Mouse (Mus musculus) liver, embryonic 11.5 days (tissue): Measurements from ENCODE around the gene Klhl32. TPM values are rescaled to one million over a fixed set of nuclear protein-coding genes. Genes with fewer than 3 reads are reported as not detected.
A peak's percentile ranks its signal among the peaks of the same experiment; 100 is the strongest.
"Not testable (repeated sequence)": the region's sequence is repeated elsewhere in the genome, so short reads cannot be mapped to it uniquely, and the experiment has no call there.

Source experiments
- ATAC-seq: fragments of 200-750 bp; cut with Nextera tagmentation; replicated peaks from 2 replicates; pipeline ENCODE4 v1.8.0; 2017; ENCODE audit warnings: moderate number of reproducible peaks, mild to moderate bottlenecking, moderate TSS enrichment, moderate library complexity; ENCODE audit not compliant: low FRiP score
- DNase-seq: peaks from one replicate; pipeline ENCODE4 v3.0.0-alpha.2; 2017; ENCODE audit warnings: low spot score
- H3K27ac ChIP-seq: fragments of 300-500 bp; sonication (generic); 2 replicates; pipeline ENCODE4 v1.5.1; 2014; ENCODE audit warnings: mild to moderate bottlenecking, low read depth, low read length, control low read depth
- H3K27me3 ChIP-seq: fragments of 300-500 bp; sonication (generic); replicated peaks from 2 replicates; pipeline ENCODE4 v1.6.1; 2014; ENCODE audit warnings: low read length, mixed read lengths; ENCODE audit not compliant: control insufficient read depth, insufficient read depth
- H3K36me3 ChIP-seq: fragments of 300-500 bp; sonication (generic); 2 replicates; pipeline ENCODE4 v1.6.1; 2014; ENCODE audit warnings: mild to moderate bottlenecking, low read length, moderate library complexity, mixed read lengths; ENCODE audit not compliant: control insufficient read depth, insufficient read depth
- H3K4me1 ChIP-seq: fragments of 300-500 bp; sonication (generic); replicated peaks from 2 replicates; pipeline ENCODE4 v1.6.1; 2014; ENCODE audit warnings: low read length, mixed read lengths; ENCODE audit not compliant: control insufficient read depth, insufficient read depth
- H3K4me2 ChIP-seq: fragments of 300-500 bp; sonication (generic); 2 replicates; pipeline ENCODE4 v1.6.1; 2014; ENCODE audit warnings: mild to moderate bottlenecking, control low read depth, moderate library complexity
- H3K4me3 ChIP-seq: fragments of 300-500 bp; sonication (generic); 2 replicates; pipeline ENCODE4 v1.5.1; 2014; ENCODE audit warnings: low read depth, low read length, control low read depth
- H3K9ac ChIP-seq: fragments of 300-500 bp; sonication (generic); 2 replicates; pipeline ENCODE4 v1.6.1; 2014; ENCODE audit warnings: low read depth, low read length, control low read depth
- H3K9me3 ChIP-seq: fragments of 300-500 bp; sonication (generic); 2 replicates; pipeline ENCODE4 v1.6.1; 2016; ENCODE audit warnings: low read length, inconsistent platforms, mixed read lengths; ENCODE audit not compliant: control insufficient read depth
- WGBS: fragments of 180-500 bp; shearing (Covaris S2); extraction: QIAGEN DNeasy Blood & Tissue Kit; methylation state at CpG from one replicate; pipeline ENCODE4 v1.1.7; 2014; 5-methylcytosine and 5-hydroxymethylcytosine counted together
- polyA plus RNA-seq: library from polyadenylated mRNA; unstranded; fragments of >200 nt; fragmentation: Nextera tagmentation; extraction: Ambion mirVana; gene quantifications from 2 replicates; pipeline ENCODE4 v1.2.1, GENCODE M21; 2014

The Klhl32 gene
- polyA plus RNA-seq, 1 experiment from 2014 or later: 0.51 TPM

- Histone ChIP-seq H3K27me3 (no peaks in the 10 kb centered on the region), H3K36me3 (no peaks in the 10 kb centered on the region), H3K9me3 (no peaks in the 10 kb centered on the region), H3K9ac (no peak overlapping the region), H3K4me3 (no peak overlapping the region), H3K4me2 (no peak overlapping the region), H3K4me1 (no peaks in the 10 kb centered on the region), H3K27ac (no peak overlapping the region)
- no peak for ATAC-seq
- DNase-seq: no peak
- WGBS: 33% methylated on average over 3 of the region's 3 CpGs
Measured at GRCm38 (mm10) chr4:24720834-24721233, 130.1 kb downstream of the Klhl32 start.

GRCm38 (mm10) chr4:24715559-24715958 is 135.4 kb downstream of the Klhl32 start:
- no peaks in the 10 kb centered on the region for H3K36me3 ChIP-seq
- no peak overlapping the region for H3K4me2 ChIP-seq
- DNase-seq: no peak
- H3K9me3 ChIP-seq: no peaks in the 10 kb centered on the region
- H3K27me3 ChIP-seq: no peaks in the 10 kb centered on the region
- no peak for ATAC-seq
- 70% methylated on average over 4 of the region's 4 CpGs for WGBS
- no peak overlapping the region for H3K27ac ChIP-seq
- no peak overlapping the region for H3K4me3 ChIP-seq
- no peaks in the 10 kb centered on the region for H3K4me1 ChIP-seq
- no peak overlapping the region for H3K9ac ChIP-seq

- Histone ChIP-seq H3K9me3 (no peaks in the 10 kb centered on the region), H3K9ac (no peak overlapping the region), H3K4me2 (no peak overlapping the region), H3K27me3 (no peaks in the 10 kb centered on the region), H3K4me1 (no peaks in the 10 kb centered on the region), H3K36me3 (no peaks in the 10 kb centered on the region), H3K27ac (no peak overlapping the region), H3K4me3 (no peak overlapping the region)
- no peak for ATAC-seq
- DNase-seq: no peak
- WGBS: 77% methylated on average over 10 of the region's 10 CpGs
Measured at GRCm38 (mm10) chr4:24714367-24714766, 136.6 kb downstream of the Klhl32 start.

GRCm38 (mm10) chr4:24698528-24699117 is 152.3 kb downstream of the Klhl32 start:
- no peak for ATAC-seq
- no peaks in the 10 kb centered on the region for H3K9me3 ChIP-seq
- H3K27ac ChIP-seq: no peak overlapping the region
- no peak overlapping the region for H3K4me2 ChIP-seq
- no peaks in the 10 kb centered on the region for H3K4me1 ChIP-seq
- H3K36me3 ChIP-seq: no peaks in the 10 kb centered on the region
- 69% methylated on average over 7 of the region's 7 CpGs for WGBS
- no peak for DNase-seq
- no peak overlapping the region for H3K4me3 ChIP-seq
- no peak overlapping the region for H3K9ac ChIP-seq
- no peaks in the 10 kb centered on the region for H3K27me3 ChIP-seq

GRCm38 (mm10) chr4:24680080-24680479 is 170.8 kb downstream of the Klhl32 start:
- H3K4me1 ChIP-seq: no peaks in the 10 kb centered on the region
- H3K4me2 ChIP-seq: no peak overlapping the region
- H3K36me3 ChIP-seq: no peaks in the 10 kb centered on the region
- no peak for ATAC-seq
- H3K9me3 ChIP-seq: no peaks in the 10 kb centered on the region
- H3K4me3 ChIP-seq: no peak overlapping the region
- no peak overlapping the region for H3K27ac ChIP-seq
- 66% methylated on average over 2 of the region's 2 CpGs for WGBS
- no peaks in the 10 kb centered on the region for H3K27me3 ChIP-seq
- DNase-seq: no peak
- H3K9ac ChIP-seq: no peak overlapping the region

GRCm38 (mm10) chr4:24670007-24670406 is 180.9 kb downstream of the Klhl32 start:
- Histone ChIP-seq H3K4me3 (no peak overlapping the region), H3K9me3 (no peaks in the 10 kb centered on the region), H3K27ac (no peak overlapping the region), H3K4me2 (no peak overlapping the region), H3K27me3 (no peaks in the 10 kb centered on the region), H3K9ac (no peak overlapping the region), H3K36me3 (no peaks in the 10 kb centered on the region), H3K4me1 (no peaks in the 10 kb centered on the region)
- DNase-seq (no peak), ATAC-seq (no peak)
- 87% methylated on average over 10 of the region's 10 CpGs for WGBS

- Histone ChIP-seq H3K4me1 (no peaks in the 10 kb centered on the region), H3K4me3 (no peak overlapping the region), H3K9me3 (no peaks in the 10 kb centered on the region), H3K36me3 (no peaks in the 10 kb centered on the region), H3K27me3 (no peaks in the 10 kb centered on the region), H3K9ac (no peak overlapping the region), H3K4me2 (no peak overlapping the region), H3K27ac (no peak overlapping the region)
- 90% methylated on average over 6 of the region's 6 CpGs for WGBS
- no peak for ATAC-seq
- DNase-seq: no peak
Measured at GRCm38 (mm10) chr4:24659218-24659617, 191.7 kb downstream of the Klhl32 start.

GRCm38 (mm10) chr4:24644735-24645134 is 206.2 kb downstream of the Klhl32 start:
- H3K27me3 ChIP-seq, H3K4me2 ChIP-seq, H3K4me3 ChIP-seq, H3K9me3 ChIP-seq, H3K36me3 ChIP-seq, DNase-seq, H3K9ac ChIP-seq, H3K27ac ChIP-seq, H3K4me1 ChIP-seq: not testable (repeated sequence)
- 65% methylated on average over 5 of the region's 8 CpGs for WGBS
- peak; percentile 98 for ATAC-seq

- no peaks in the 10 kb centered on the region for H3K4me1 ChIP-seq
- no peak for ATAC-seq
- no peak for DNase-seq
- WGBS: 87% methylated on average over 2 of the region's 2 CpGs
- no peaks in the 10 kb centered on the region for H3K36me3 ChIP-seq
- H3K27ac ChIP-seq: no peak overlapping the region
- no peaks in the 10 kb centered on the region for H3K27me3 ChIP-seq
- no peak overlapping the region for H3K4me3 ChIP-seq
- no peaks in the 10 kb centered on the region for H3K9me3 ChIP-seq
- no peak overlapping the region for H3K4me2 ChIP-seq
- H3K9ac ChIP-seq: no peak overlapping the region
Measured at GRCm38 (mm10) chr4:24642306-24642705, 208.6 kb downstream of the Klhl32 start.
